ENCODE assay signal across 20 mouse cellular contexts in genomic region chr15:99331341-99331740, GRCm38 (mm10). TPM values are rescaled to one million over a fixed set of nuclear protein-coding genes. Genes with fewer than 3 reads are reported as not detected.
DNase-seq lines count a peak whose midpoint lies in the region; ATAC-seq and TF ChIP-seq lines count a peak whose summit lies in the region.
"Had no signal": no experiment of that assay in that cellular context is flagged by ENCODE, and none has a peak within 500 bp of the region (broad histone marks: within the 10 kb centered on the region; RNA-seq: fewer than 3 reads in every experiment).

No protein-coding gene starts in this region.

- WGBS in heart, adult 2 months, result 75% methylated on average over 5 of the region's 5 CpGs
- WGBS in kidney, embryonic 15.5 days, result 84% methylated on average over 5 of the region's 5 CpGs
- WGBS in neural tube, embryonic 11.5 days, result 69% methylated on average over 5 of the region's 5 CpGs
- 99% methylated on average over 5 of the region's 5 CpGs for WGBS in macrophage (ENCODE audit: missing documents)

- no peaks in the 10 kb centered on the region for H3K79me2 ChIP-seq in heart, adult 2 months (replicated peaks; ENCODE audit: control insufficient read depth, insufficient read depth, low read length)
- no peaks in the 10 kb centered on the region; the same call in 1 of the 2 replicates for H3K79me2 ChIP-seq in macrophage (ENCODE audit: inconsistent target)

- H3K4me2 ChIP-seq in kidney, embryonic 15.5 days, result no peak overlapping the region
- no peak overlapping the region for H3K4me2 ChIP-seq in neural tube, embryonic 11.5 days (ENCODE audit: low read depth)
- H3K4me2 ChIP-seq: embryonic facial prominence, embryonic 13.5 days; hindbrain, embryonic 15.5 days; limb, embryonic 15.5 days had no signal

- H3K4me3 ChIP-seq in heart, adult 2 months, result no peak overlapping the region
- no peak overlapping the region for H3K4me3 ChIP-seq in kidney, embryonic 15.5 days (replicated peaks)
- no peak overlapping the region for H3K4me3 ChIP-seq in neural tube, embryonic 11.5 days (ENCODE audit: low read depth, low read length)
- no peak overlapping the region for H3K4me3 ChIP-seq in macrophage (ENCODE audit: inconsistent target)
- H3K4me3 ChIP-seq: embryonic facial prominence, embryonic 13.5 days; hindbrain, embryonic 15.5 days; limb, embryonic 15.5 days had no signal

- H3K9me3 ChIP-seq in kidney, embryonic 15.5 days (replicated peaks), result no peaks in the 10 kb centered on the region
- no peaks in the 10 kb centered on the region for H3K9me3 ChIP-seq in neural tube, embryonic 11.5 days (ENCODE audit: control insufficient read depth, low read length)
- H3K9me3 ChIP-seq: embryonic facial prominence, embryonic 13.5 days; hindbrain, embryonic 15.5 days; limb, embryonic 15.5 days had no signal

- no peaks in the 10 kb centered on the region for H3K27me3 ChIP-seq in heart, adult 2 months (ENCODE audit: control insufficient read depth, insufficient read depth, low read length)
- H3K27me3 ChIP-seq in kidney, embryonic 15.5 days, result no peaks in the 10 kb centered on the region
- no peaks in the 10 kb centered on the region for H3K27me3 ChIP-seq in neural tube, embryonic 11.5 days (ENCODE audit: control insufficient read depth, insufficient read depth, low read length)
- H3K27me3 ChIP-seq: embryonic facial prominence, embryonic 13.5 days; hindbrain, embryonic 15.5 days; limb, embryonic 15.5 days had no signal

- H3K27ac ChIP-seq in heart, adult 2 months, result peak overlapping the region; percentile 95
- peak overlapping the region; percentile 96 for H3K27ac ChIP-seq in kidney, embryonic 15.5 days
- 0 out of 2 replicates have a peak overlapping the region, but pooled peaks have one; percentile 1 for H3K27ac ChIP-seq in neural tube, embryonic 11.5 days (ENCODE audit: low read depth, low read length)
- H3K27ac ChIP-seq in macrophage, result peak overlapping the region; percentile 94; the same call in 1 of the 2 replicates
- H3K27ac ChIP-seq: hindbrain, embryonic 15.5 days had no signal

- TF ChIP-seq CTCF in heart, adult 2 months (IDR thresholded peaks at IDR 0.05), result no peak

- H3K36me3 ChIP-seq in heart, adult 2 months (ENCODE audit: control insufficient read depth, insufficient read depth, low read length), result peaks cover 21% of the 10 kb centered on the region
- peaks cover 42% of the 10 kb centered on the region for H3K36me3 ChIP-seq in kidney, embryonic 15.5 days
- H3K36me3 ChIP-seq in neural tube, embryonic 11.5 days (ENCODE audit: control insufficient read depth, insufficient read depth, low read length), result peaks cover 4% of the 10 kb centered on the region
- H3K36me3 ChIP-seq in macrophage (ENCODE audit: inconsistent target), result peaks cover 5% of the 10 kb centered on the region; the same call in 1 of the 2 replicates

- DNase-seq in heart, adult 2 months, result no peak
- DNase-seq in heart, postnatal 36 days, result no peak
- DNase-seq in kidney, adult 18-20 months, result no peak
- no peak for DNase-seq in neural tube, embryonic 11.5 days (ENCODE audit: low spot score)
- DNase-seq in neural tube, embryonic 10.5 days (ENCODE audit: extremely low spot score, low spot score), result no peak
- no peak for DNase-seq in left cerebral cortex, postnatal 25 days (ENCODE audit: low spot score in 2 of 2)
- DNase-seq: adrenal gland, adult 8-10 months; B cell, adult 2 months; cerebellum, adult 18-20 months; cerebellum, postnatal 36 days; gastrocnemius, postnatal 10 days; right cerebral cortex, adult 18-20 months had no signal

- TF ChIP-seq EP300 in heart, adult 2 months (IDR thresholded peaks at IDR 0.05; ENCODE audit: insufficient read depth, low read depth, low read length), result no peak

- no peak for TF ChIP-seq POLR2A in heart, adult 2 months (IDR thresholded peaks at IDR 0.05; ENCODE audit: insufficient read depth, low read depth, low read length)

- intact Hi-C loops in heart, adult 2 months (cut with DNase I), result no loop called here
- intact Hi-C loops in heart, postnatal 36 days (cut with DNase I), result no loop called here
- intact Hi-C loops in left cerebral cortex, postnatal 25 days (cut with DNase I), result no loop called here

- peaks cover 58% of the 10 kb centered on the region for H3K4me1 ChIP-seq in heart, adult 2 months (ENCODE audit: control insufficient read depth, insufficient read depth, low read length)
- peaks cover 69% of the 10 kb centered on the region for H3K4me1 ChIP-seq in kidney, embryonic 15.5 days
- peaks cover 2% of the 10 kb centered on the region; the same call in 1 of the 2 replicates for H3K4me1 ChIP-seq in neural tube, embryonic 11.5 days (ENCODE audit: control insufficient read depth, insufficient read depth, low read length)

- no peak for ATAC-seq in kidney, embryonic 15.5 days (replicated peaks; ENCODE audit: low FRiP score)
- ATAC-seq in neural tube, embryonic 11.5 days (ENCODE audit: insufficient read depth, low FRiP score, low TSS enrichment), result no peak
- ATAC-seq: intestine, embryonic 16.5 days; midbrain, embryonic 16.5 days had no signal

- no peak overlapping the region for H3K9ac ChIP-seq in heart, adult 2 months (ENCODE audit: low read depth, low read length)
- no peak overlapping the region for H3K9ac ChIP-seq in kidney, embryonic 15.5 days
- no peak overlapping the region for H3K9ac ChIP-seq in neural tube, embryonic 11.5 days (ENCODE audit: low read length)
- H3K9ac ChIP-seq: hindbrain, embryonic 15.5 days; limb, embryonic 15.5 days had no signal

RNA-seq across cellular contexts. Expression of gene Fam186b, which starts 35.7 kb away (rescaled TPM):
- total RNA-seq in heart, adult 2 months (2021), result not detected
- 0.20 TPM in 1 of 2 replicates, not detected in the other for polyA plus RNA-seq in heart, adult 2 months (2012; rRNA removed)
- not detected for total RNA-seq in heart, postnatal 36 days (2021)
- polyA plus RNA-seq in kidney, embryonic 15.5 days (2015; fragmentation: Nextera tagmentation; extraction: Ambion mirVana), result 0.21 and 0.43 TPM in 2 replicates
- polyA plus RNA-seq in neural tube, embryonic 11.5 days (2014; fragmentation: Nextera tagmentation; extraction: Ambion mirVana), result 0.07 TPM in 1 of 2 replicates, not detected in the other
- total RNA-seq in macrophage (2018; cell fraction: chromatin; rRNA removed), result not detected
- not detected for total RNA-seq in macrophage (2018; cell fraction: cytosol; rRNA removed)
- total RNA-seq in macrophage (2018; cell fraction: nucleus; rRNA removed), result 1 to 10 TPM in 1 of 26 experiments, not detected in 25; 1.3 TPM
- not detected in 3 replicates for polyA plus RNA-seq in macrophage (2018)
- 1 to 10 TPM; 1.6 to 1.9 TPM for total RNA-seq in left cerebral cortex, postnatal 25 days (2021)
- total RNA-seq: gastrocnemius, postnatal 10 days had no signal
- polyA plus RNA-seq: heart, embryonic 14.5 days had no signal

RNA-seq across cellular contexts. Expression of gene Prpf40b, which starts 36.5 kb away (rescaled TPM):
- 10 to 100 TPM; 18.9 to 23.4 TPM for total RNA-seq in heart, adult 2 months (2021)
- 39.5 and 39.7 TPM in 2 replicates for polyA plus RNA-seq in heart, adult 2 months (2012; rRNA removed)
- 10 to 100 TPM; 20.4 to 24.3 TPM for total RNA-seq in heart, postnatal 36 days (2021)
- 56.4 and 66.5 TPM in 2 replicates for polyA plus RNA-seq in kidney, embryonic 15.5 days (2015; fragmentation: Nextera tagmentation; extraction: Ambion mirVana)
- 50.4 and 55.8 TPM in 2 replicates for polyA plus RNA-seq in neural tube, embryonic 11.5 days (2014; fragmentation: Nextera tagmentation; extraction: Ambion mirVana)
- 100 to 1,000 TPM in 2 of 26 experiments, 10 to 100 TPM in 24; 23.8 to 123 (median 63.9) TPM for total RNA-seq in macrophage (2018; cell fraction: chromatin; rRNA removed)
- total RNA-seq in macrophage (2018; cell fraction: cytosol; rRNA removed), result 1 to 10 TPM; 2.8 to 8.8 (median 5.8) TPM
- total RNA-seq in macrophage (2018; cell fraction: nucleus; rRNA removed), result 10 to 100 TPM in 25 of 26 experiments, 1 to 10 TPM in 1; 9.4 to 58.6 (median 23.4) TPM
- 6.5 to 9.7 TPM (median 7.5 TPM) in 3 replicates for polyA plus RNA-seq in macrophage (2018)
- total RNA-seq in left cerebral cortex, postnatal 25 days (2021), result 10 to 100 TPM; 87.0 to 95.3 TPM

RNA-seq across cellular contexts. Expression of gene Fmnl3, which starts 38.9 kb away (rescaled TPM):
- total RNA-seq in heart, adult 2 months (2021), result 10 to 100 TPM; 14.6 to 18.1 TPM
- 18.6 and 29.3 TPM in 2 replicates for polyA plus RNA-seq in heart, adult 2 months (2012; rRNA removed)
- total RNA-seq in heart, postnatal 36 days (2021), result 10 to 100 TPM; 19.0 to 22.3 TPM
- polyA plus RNA-seq in kidney, embryonic 15.5 days (2015; fragmentation: Nextera tagmentation; extraction: Ambion mirVana), result 31.7 and 32.4 TPM in 2 replicates
- 13.7 and 14.5 TPM in 2 replicates for polyA plus RNA-seq in neural tube, embryonic 11.5 days (2014; fragmentation: Nextera tagmentation; extraction: Ambion mirVana)
- total RNA-seq in macrophage (2018; cell fraction: chromatin; rRNA removed), result 10 to 100 TPM in 21 of 26 experiments, 1 to 10 TPM in 5; 2.4 to 38.1 (median 15.1) TPM
- 10 to 100 TPM in 7 of 26 experiments, 1 to 10 TPM in 19; 5.2 to 12.7 (median 9.1) TPM for total RNA-seq in macrophage (2018; cell fraction: cytosol; rRNA removed)
- total RNA-seq in macrophage (2018; cell fraction: nucleus; rRNA removed), result 10 to 100 TPM in 13 of 26 experiments, 1 to 10 TPM in 13; 4.9 to 30.3 (median 9.9) TPM
- polyA plus RNA-seq in macrophage (2018), result 7.2 to 21.2 TPM (median 8.2 TPM) in 3 replicates
- total RNA-seq in left cerebral cortex, postnatal 25 days (2021), result 10 to 100 TPM in 1 of 2 experiments, 1 to 10 TPM in 1; 9.5 to 10.7 TPM

Comparison
In these comparisons a context has a peak if more than half of its experiments do, and no peak if none do; other contexts are left out.
1. H3K27ac ChIP-seq: peak in every context shown above with its lines; median percentile 96 in kidney, embryonic 15.5 days; 95 in heart, adult 2 months; 94 in macrophage; 1 in neural tube, embryonic 11.5 days.